ENCODE assay signal across 8 mouse cellular contexts in the genomic region with DNA sequence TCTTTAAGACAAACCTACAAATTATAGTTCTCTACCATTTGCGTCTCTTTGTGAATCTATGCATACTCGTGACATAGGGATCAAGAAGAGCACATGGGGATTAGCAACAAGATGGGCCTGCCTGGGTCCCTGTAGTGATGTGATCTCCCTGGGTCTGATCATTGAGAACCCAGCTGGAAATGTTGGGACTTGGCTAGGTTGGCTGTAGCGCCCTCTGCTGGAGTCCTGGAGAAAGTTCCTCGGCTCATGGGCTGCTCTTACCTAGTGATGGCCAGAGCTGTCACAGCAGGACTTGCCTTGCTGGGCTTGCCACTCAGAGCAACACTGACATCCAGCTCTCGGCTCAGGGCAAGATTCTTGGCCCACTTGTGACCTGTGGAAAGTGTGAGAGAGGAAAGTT. TPM values are rescaled to one million over a fixed set of nuclear protein-coding genes. Genes with fewer than 3 reads are reported as not detected.
A peak's percentile ranks its signal among the peaks of the same experiment; 100 is the strongest.
DNase-seq lines count a peak whose midpoint lies in the region; ATAC-seq and TF ChIP-seq lines count a peak whose summit lies in the region.

No protein-coding gene starts in this region.

- H3K4me2 ChIP-seq in kidney, embryonic 16.5 days (replicated peaks; ENCODE audit: low read depth, low read length): no peak overlapping the region
- H3K4me2 ChIP-seq in hindbrain, embryonic 16.5 days (ENCODE audit: low read length): no peak overlapping the region
- no peak overlapping the region for H3K4me2 ChIP-seq in neural tube, embryonic 13.5 days

- H3K9me3 ChIP-seq in kidney, embryonic 16.5 days (ENCODE audit: low read length): no peaks in the 10 kb centered on the region
- no peaks in the 10 kb centered on the region for H3K9me3 ChIP-seq in hindbrain, embryonic 16.5 days (ENCODE audit: control insufficient read depth, low read length)
- no peaks in the 10 kb centered on the region for H3K9me3 ChIP-seq in neural tube, embryonic 13.5 days

- peak; percentile 64 for DNase-seq in kidney, adult 2 months
- peak; percentile 30 for DNase-seq in c-Kit-positive CD71-positive TER-119-positive erythroid progenitor cells, embryonic 14.5 days (ENCODE audit: low spot score)
- DNase-seq in left cerebral cortex, postnatal 36 days (ENCODE audit: low spot score in 2 of 2): peak; percentile 61 to 70
- DNase-seq in thymus, postnatal 36 days: peak; percentile 8 to 12

- H3K4me3 ChIP-seq in kidney, adult 2 months (ENCODE audit: insufficient read depth, low read depth, low read length): no peak overlapping the region
- no peak overlapping the region for H3K4me3 ChIP-seq in kidney, embryonic 16.5 days (ENCODE audit: low read length)
- H3K4me3 ChIP-seq in hindbrain, embryonic 16.5 days (ENCODE audit: low read length): no peak overlapping the region
- no peak overlapping the region for H3K4me3 ChIP-seq in neural tube, embryonic 13.5 days

- H3K27me3 ChIP-seq in kidney, adult 2 months (replicated peaks; ENCODE audit: control insufficient read depth, insufficient read depth, low read length): no peaks in the 10 kb centered on the region
- peaks cover 15% of the 10 kb centered on the region for H3K27me3 ChIP-seq in kidney, embryonic 16.5 days (ENCODE audit: insufficient read depth, low read length)
- no peaks in the 10 kb centered on the region; the same call in 1 of the 2 replicates for H3K27me3 ChIP-seq in hindbrain, embryonic 16.5 days (replicated peaks; ENCODE audit: control insufficient read depth, insufficient read depth, low read length)
- H3K27me3 ChIP-seq in neural tube, embryonic 13.5 days: no peaks in the 10 kb centered on the region; the same call in 1 of the 2 replicates

- WGBS in kidney, adult 2 months: 55% methylated on average over 5 of the region's 5 CpGs
- WGBS in kidney, embryonic 16.5 days: 47% methylated on average over 5 of the region's 5 CpGs
- 36% methylated on average over 5 of the region's 5 CpGs for WGBS in hindbrain, embryonic 16.5 days
- WGBS in neural tube, embryonic 13.5 days: 39% methylated on average over 5 of the region's 5 CpGs

- TF ChIP-seq POLR2A in kidney, adult 2 months (IDR thresholded peaks at IDR 0.05; ENCODE audit: low read depth, low read length): no peak

- H3K9ac ChIP-seq in kidney, embryonic 16.5 days (replicated peaks; ENCODE audit: low read length): no peak overlapping the region
- H3K9ac ChIP-seq in hindbrain, embryonic 16.5 days (ENCODE audit: low read depth, low read length): no peak overlapping the region
- H3K9ac ChIP-seq in neural tube, embryonic 13.5 days: no peak overlapping the region

- intact Hi-C loops in left cerebral cortex, postnatal 36 days (cut with DNase I): loop anchor here (5.0 to 10.0 kb wide), 3 partner anchors 188 to 353 kb away; no protein-coding TSS in a partner anchor

- peak; percentile 87 for TF ChIP-seq CTCF in kidney, adult 2 months (conservative IDR thresholded peaks at IDR 0.05; ENCODE audit: insufficient read depth, insufficient read length, low read depth, low read length)

- H3K4me1 ChIP-seq in kidney, adult 2 months (ENCODE audit: control insufficient read depth, insufficient read depth, low read length): no peaks in the 10 kb centered on the region
- H3K4me1 ChIP-seq in kidney, embryonic 16.5 days (ENCODE audit: insufficient read depth, low read length): peaks cover 9% of the 10 kb centered on the region
- peaks cover 6% of the 10 kb centered on the region; the same call in 1 of the 2 replicates for H3K4me1 ChIP-seq in hindbrain, embryonic 16.5 days (ENCODE audit: control insufficient read depth, insufficient read depth, low read depth, low read length)
- peaks cover 33% of the 10 kb centered on the region for H3K4me1 ChIP-seq in neural tube, embryonic 13.5 days (replicated peaks)

- H3K27ac ChIP-seq in kidney, adult 2 months (ENCODE audit: insufficient read depth, low read depth, low read length): no peak overlapping the region
- H3K27ac ChIP-seq in kidney, embryonic 16.5 days (ENCODE audit: low read length): no peak overlapping the region
- H3K27ac ChIP-seq in hindbrain, embryonic 16.5 days (ENCODE audit: low read depth, low read length): no peak overlapping the region
- H3K27ac ChIP-seq in neural tube, embryonic 13.5 days (replicated peaks): peak overlapping the region; percentile 39; the same call in 1 of the 2 replicates

- H3K36me3 ChIP-seq in kidney, adult 2 months (ENCODE audit: control insufficient read depth, insufficient read depth, low read length): no peaks in the 10 kb centered on the region
- H3K36me3 ChIP-seq in kidney, embryonic 16.5 days (ENCODE audit: insufficient read depth, low read length): no peaks in the 10 kb centered on the region
- no peaks in the 10 kb centered on the region for H3K36me3 ChIP-seq in hindbrain, embryonic 16.5 days (ENCODE audit: control insufficient read depth, insufficient read depth, low read length)
- H3K36me3 ChIP-seq in neural tube, embryonic 13.5 days: no peaks in the 10 kb centered on the region

- no peak for ATAC-seq in kidney, embryonic 16.5 days (ENCODE audit: low FRiP score, low TSS enrichment)
- ATAC-seq in frontal cortex, adult (ENCODE audit: low TSS enrichment): peak; percentile 88
- ATAC-seq in hindbrain, embryonic 16.5 days: peak; percentile 24
- peak; percentile 32; the same call in 1 of the 2 replicates for ATAC-seq in neural tube, embryonic 13.5 days (ENCODE audit: low read depth)

RNA-seq across cellular contexts. Expression of gene Lrrc18, which starts 30.7 kb away (rescaled TPM):
- 0.53 and 0.61 TPM in 2 replicates for polyA plus RNA-seq in kidney, adult 2 months (2012; rRNA removed)
- 0.29 and 0.95 TPM in 2 replicates for polyA plus RNA-seq in kidney, embryonic 16.5 days (2015; fragmentation: Nextera tagmentation; extraction: Ambion mirVana)
- polyA plus RNA-seq in hindbrain, embryonic 16.5 days (2015; fragmentation: Nextera tagmentation; extraction: Ambion mirVana): 0.36 and 0.40 TPM in 2 replicates
- total RNA-seq in left cerebral cortex, postnatal 36 days (2021): under 1 TPM; 0.37 to 0.43 TPM
- 0.25 and 0.63 TPM in 2 replicates for polyA plus RNA-seq in neural tube, embryonic 13.5 days (2015; fragmentation: Nextera tagmentation; extraction: Ambion mirVana)

Comparison
In these comparisons a context has a peak if more than half of its experiments do, and no peak if none do; other contexts are left out.
1. DNase-seq: peak in every context shown above with its lines; median percentile 66 in left cerebral cortex, postnatal 36 days; 64 in kidney, adult 2 months; 30 in c-Kit-positive CD71-positive TER-119-positive erythroid progenitor cells, embryonic 14.5 days; 10 in thymus, postnatal 36 days.